Mouse (Mus musculus) CH12.LX (cell line): ENCODE measurements around the gene Ly75. TPM values are rescaled to one million over a fixed set of nuclear protein-coding genes. Genes with fewer than 3 reads are reported as not detected.

Source experiments
- DNase-seq: peaks from one replicate; pipeline ENCODE4 v3.0.0-alpha.2; 2013; ENCODE audit errors: extremely low read depth
- H3K27ac ChIP-seq: 2 replicates; pipeline ENCODE4 v1.5.1; 2012; ENCODE audit warnings: low read depth, mild to moderate bottlenecking, control low read depth, moderate library complexity; ENCODE audit not compliant: insufficient read depth
- H3K27me3 ChIP-seq: replicated peaks from 2 replicates; pipeline ENCODE3; 2012; ENCODE audit warnings: inconsistent platforms
- H3K36me3 ChIP-seq, 2 experiments: replicated peaks in 1 of 2; 2 replicates each; pipeline versions ENCODE3 to v1.6.1; 2012; ENCODE audit warnings: inconsistent platforms in 1 of 2, low read length in 1 of 2, mild to moderate bottlenecking in 1 of 2, mixed read lengths in 1 of 2, moderate library complexity in 1 of 2; ENCODE audit not compliant: control insufficient read depth in 1 of 2, insufficient read depth in 1 of 2
- H3K4me1 ChIP-seq, 2 experiments: 2 replicates each; pipeline ENCODE4 v1.6.1; 2012; ENCODE audit warnings: inconsistent platforms in 1 of 2, moderate library complexity in 1 of 2; ENCODE audit not compliant: insufficient read depth in 2 of 2, control insufficient read depth in 1 of 2
- H3K4me2 ChIP-seq: 2 replicates; pipeline ENCODE4 v1.6.1; 2012; ENCODE audit warnings: low read depth, mild to moderate bottlenecking, control low read depth; ENCODE audit not compliant: poor library complexity, insufficient read depth, severe bottlenecking
- H3K4me3 ChIP-seq, 3 experiments: fragments of 150-350 bp in 1 of 3; sonication (generic) in 1 of 3; replicated peaks in 1 of 3; 2 replicates each; pipeline versions ENCODE3 to v1.5.1; 2011 to 2012; ENCODE audit warnings: low read depth in 2 of 3, low read length in 2 of 3, mild to moderate bottlenecking in 2 of 3, moderate library complexity in 2 of 3, control low read depth in 1 of 3, improper control_type of control experiment in 1 of 3, inconsistent platforms in 1 of 3, mixed read lengths in 1 of 3; ENCODE audit not compliant: poor library complexity in 1 of 3
- H3K79me2 ChIP-seq: replicated peaks from 2 replicates; pipeline ENCODE4 v1.6.1; 2012; ENCODE audit warnings: mild to moderate bottlenecking, moderate library complexity; ENCODE audit not compliant: control insufficient read depth, poor library complexity, insufficient read depth, severe bottlenecking; ENCODE audit errors: extremely low read depth
- H3K9ac ChIP-seq: 2 replicates; pipeline ENCODE4 v1.6.1; 2012; ENCODE audit warnings: low read depth, mild to moderate bottlenecking, control low read depth, moderate library complexity; ENCODE audit not compliant: insufficient read depth
- H3K9me3 ChIP-seq: replicated peaks from 2 replicates; pipeline ENCODE3; 2012; ENCODE audit warnings: low read length, inconsistent platforms, mixed read lengths
- BHLHE40 ChIP-seq: IDR thresholded peaks from 2 replicates; pipeline ENCODE4 v1.6.1; 2011; ENCODE audit warnings: mild to moderate bottlenecking, low read depth, low read length, improper control_type of control experiment
- CHD1 ChIP-seq: IDR thresholded peaks from 2 replicates; pipeline ENCODE4 v1.6.1; 2012; ENCODE audit warnings: low read depth, low read length, improper control_type of control experiment, inconsistent platforms
- E2F4 ChIP-seq: IDR thresholded peaks from 2 replicates; pipeline ENCODE4 v1.6.1; 2011; ENCODE audit warnings: low read depth, low read length, improper control_type of control experiment; ENCODE audit not compliant: insufficient replicate concordance
- EP300 ChIP-seq: IDR thresholded peaks from 2 replicates; pipeline ENCODE4 v1.6.1; 2011; ENCODE audit warnings: low read length, improper control_type of control experiment
- IRF4 ChIP-seq: IDR thresholded peaks from 2 replicates; pipeline ENCODE4 v1.6.1; 2014; ENCODE audit warnings: low read depth, mild to moderate bottlenecking, inconsistent platforms, low read length, improper control_type of control experiment
- JUN ChIP-seq: IDR thresholded peaks from 2 replicates; pipeline ENCODE4 v1.6.1; 2011; ENCODE audit warnings: low read depth, mild to moderate bottlenecking, low read length, improper control_type of control experiment, moderate library complexity; ENCODE audit not compliant: insufficient read depth
- JUND ChIP-seq: conservative IDR thresholded peaks from 2 replicates; pipeline ENCODE4 v1.6.1; 2011; ENCODE audit warnings: low read depth, low read length, improper control_type of control experiment
- MAFK ChIP-seq: IDR thresholded peaks from 2 replicates; pipeline ENCODE4 v1.6.1; 2011; ENCODE audit warnings: low read length, improper control_type of control experiment; ENCODE audit not compliant: insufficient replicate concordance
- MEF2A ChIP-seq: IDR thresholded peaks from 2 replicates; pipeline ENCODE4 v1.6.1; 2014; ENCODE audit warnings: low read depth, mild to moderate bottlenecking, inconsistent platforms, low read length, improper control_type of control experiment, borderline replicate concordance
- MYC ChIP-seq: IDR thresholded peaks from 2 replicates; pipeline ENCODE4 v1.6.1; 2011; ENCODE audit warnings: low read depth, mild to moderate bottlenecking, improper control_type of control experiment, low read length
- NELFE ChIP-seq: IDR thresholded peaks from 2 replicates; pipeline ENCODE4 v1.6.1; 2011; ENCODE audit warnings: low read depth, low read length, improper control_type of control experiment
- PAX5 ChIP-seq: IDR thresholded peaks from 2 replicates; pipeline ENCODE4 v1.6.1; 2012; ENCODE audit warnings: low read length, inconsistent platforms, mixed read lengths
- RCOR1 ChIP-seq: conservative IDR thresholded peaks from 2 replicates; pipeline ENCODE4 v1.6.1; 2012; ENCODE audit warnings: low read depth, mild to moderate bottlenecking, inconsistent platforms, low read length, improper control_type of control experiment
- SMC3 ChIP-seq: IDR thresholded peaks from 2 replicates; pipeline ENCODE4 v1.6.1; 2011; ENCODE audit warnings: low read depth, low read length, improper control_type of control experiment
- TCF12 ChIP-seq: IDR thresholded peaks from 2 replicates; pipeline ENCODE4 v1.6.1; 2014; ENCODE audit warnings: low read depth, mild to moderate bottlenecking, inconsistent platforms, low read length, improper control_type of control experiment
- USF1 ChIP-seq: IDR thresholded peaks from 2 replicates; pipeline ENCODE4 v1.6.1; 2014; ENCODE audit warnings: low read depth, mild to moderate bottlenecking, inconsistent platforms, low read length, improper control_type of control experiment
- USF2 ChIP-seq: conservative IDR thresholded peaks from 2 replicates; pipeline ENCODE4 v1.6.1; 2011; ENCODE audit warnings: low read depth, low read length, improper control_type of control experiment
- ZMIZ1 ChIP-seq: IDR thresholded peaks from 2 replicates; pipeline ENCODE4 v1.6.1; 2012; ENCODE audit warnings: low read depth, mild to moderate bottlenecking, inconsistent platforms, low read length, improper control_type of control experiment
- dilution Hi-C: fragments of 300-500 bp; cut with MboI; formaldehyde crosslinking; loops from 2 replicates; pipeline ENCODE4 v1.14.3; 2020; ENCODE audit warnings: low sequenced_read_pairs; ENCODE audit not compliant: extremely low pct_unique_long_range_greater_than_20kb, extremely low pct_ligation_motif_present
- in situ Hi-C: fragments of 300-500 bp; cut with MboI; formaldehyde crosslinking; loops from 3 replicates; pipeline ENCODE4 v1.14.3; 2019; ENCODE audit warnings: low sequenced_read_pairs, low pct_ligation_motif_present, low pct_unique_long_range_greater_than_20kb, mixed read lengths
- polyA plus RNA-seq: library from polyadenylated mRNA; unstranded; fragments of >175 nt; gene quantifications from 2 replicates; pipeline ENCODE4 v1.2.1, GENCODE M21; 2012; ENCODE audit warnings: low read depth; ENCODE audit not compliant: insufficient read length
- total RNA-seq, 2 experiments: library from RNA; depleted of rRNA; stranded (reverse); fragments of 300-350 nt in 1 of 2; fragments of >200 nt in 1 of 2; gene quantifications; 2 replicates each; pipeline ENCODE4 v1.2.3; 2012 to 2014

The Ly75 gene
- total and polyA plus RNA-seq, 3 experiments: 10.6 to 32.2 (median 13.8) TPM

GRCm38 (mm10) chr2:60342107-60342880 lies 40.8 kb downstream of the Ly75 start:
- no peak overlapping the region for H3K4me3 ChIP-seq
- no peak overlapping the region for H3K9ac ChIP-seq
- TF ChIP-seq EP300 (no peak), NELFE (no peak), PAX5 (no peak), JUND (no peak)
- in situ Hi-C loops: no loop called here
- no peak for DNase-seq
- H3K27me3 ChIP-seq: no peaks in the 10 kb centered on the region
- H3K79me2 ChIP-seq: no peaks in the 10 kb centered on the region
- no peak overlapping the region for H3K4me2 ChIP-seq
- peaks cover 22 to 35% of the 10 kb centered on the region in 2 experiments for H3K36me3 ChIP-seq
- H3K27ac ChIP-seq: no peak overlapping the region
- dilution Hi-C loops: no loop called here
- peaks cover 0 to 5% of the 10 kb centered on the region in 2 experiments; a peak in 1 of 4 replicates for H3K4me1 ChIP-seq
- H3K9me3 ChIP-seq: no peaks in the 10 kb centered on the region

GRCm38 (mm10) chr2:60337937-60338336 lies 45.2 kb downstream of the Ly75 start:
- H3K4me3 ChIP-seq: no peak overlapping the region
- TF ChIP-seq E2F4 (no peak), MYC (no peak), BHLHE40 (no peak), USF2 (no peak), MAFK (no peak), MEF2A (no peak), EP300 (no peak), ZMIZ1 (no peak), SMC3 (no peak), USF1 (no peak), TCF12 (no peak), JUN (no peak), RCOR1 (no peak), IRF4 (no peak), CHD1 (no peak)
- no peaks in the 10 kb centered on the region for H3K79me2 ChIP-seq
- no peak overlapping the region for H3K4me2 ChIP-seq
- H3K4me1 ChIP-seq: peaks cover 0 to 5% of the 10 kb centered on the region in 2 experiments; a peak in 1 of 4 replicates
- DNase-seq: no peak
- H3K9me3 ChIP-seq: no peaks in the 10 kb centered on the region
- no peak overlapping the region for H3K27ac ChIP-seq
- no peak overlapping the region for H3K9ac ChIP-seq
- dilution Hi-C loops: no loop called here
- H3K36me3 ChIP-seq: peaks cover 26 to 54% of the 10 kb centered on the region in 2 experiments
- in situ Hi-C loops: no loop called here
- H3K27me3 ChIP-seq: no peaks in the 10 kb centered on the region
